Mouse (Mus musculus) heart, adult 2 months (tissue): Measurements from ENCODE around the gene Gp1ba. TPM values are rescaled to one million over a fixed set of nuclear protein-coding genes. Genes with fewer than 3 reads are reported as not detected.

ENCODE experiments used
- DNase-seq, 2 experiments: peaks; one replicate each; pipeline ENCODE4 v3.0.0; 2021
- H3K27ac ChIP-seq: fragments of 200-600 bp; 2 replicates; pipeline ENCODE4 v1.8.1; 2022
- H3K27me3 ChIP-seq: fragments of 200-500 bp; 2 replicates; pipeline ENCODE4 v1.6.1; 2012; ENCODE audit warnings: mild to moderate bottlenecking, low read length, inconsistent platforms, mixed read lengths; ENCODE audit not compliant: control insufficient read depth, insufficient read depth
- H3K36me3 ChIP-seq: fragments of 200-500 bp; 2 replicates; pipeline ENCODE4 v1.6.1; 2012; ENCODE audit warnings: low read length, inconsistent platforms; ENCODE audit not compliant: control insufficient read depth, insufficient read depth
- H3K4me1 ChIP-seq: fragments of 200-500 bp; 2 replicates; pipeline ENCODE4 v1.6.1; 2011; ENCODE audit warnings: low read length; ENCODE audit not compliant: control insufficient read depth, insufficient read depth
- H3K4me3 ChIP-seq: fragments of 200-600 bp; 2 replicates; pipeline ENCODE4 v1.8.1; 2022
- H3K79me2 ChIP-seq: fragments of 200-500 bp; replicated peaks from 2 replicates; pipeline ENCODE4 v1.6.1; 2012; ENCODE audit warnings: mild to moderate bottlenecking, inconsistent platforms, low read length, moderate library complexity, mixed read lengths; ENCODE audit not compliant: control insufficient read depth, insufficient read depth
- H3K9ac ChIP-seq: fragments of 200-500 bp; 2 replicates; pipeline ENCODE4 v1.6.1; 2012; ENCODE audit warnings: low read depth, mild to moderate bottlenecking, control low read depth, inconsistent platforms, low read length, mixed read lengths
- CTCF ChIP-seq: fragments of 200-600 bp; IDR thresholded peaks from 2 replicates; pipeline ENCODE4 v1.8.1; 2022; ENCODE audit warnings: antibody characterized with exemption, mild to moderate bottlenecking, moderate library complexity
- EP300 ChIP-seq: fragments of 200-500 bp; IDR thresholded peaks from 2 replicates; pipeline ENCODE4 v1.6.1; 2011; ENCODE audit warnings: low read depth, low read length, control low read depth; ENCODE audit not compliant: insufficient read depth
- POLR2A ChIP-seq: fragments of 200-500 bp; IDR thresholded peaks from 2 replicates; pipeline ENCODE4 v1.6.1; 2011; ENCODE audit warnings: mild to moderate bottlenecking, low read depth, low read length, control low read depth; ENCODE audit not compliant: insufficient read depth
- WGBS: fragments of 180-500 bp; shearing (Covaris S2); methylation state at CpG from one replicate; pipeline ENCODE4 v1.1.7; 2018; 5-methylcytosine and 5-hydroxymethylcytosine counted together
- intact Hi-C: fragments of 180-260 bp; cut with DNase I; formaldehyde crosslinking; loops from one replicate; pipeline ENCODE4 v1.15.1; 2025
- polyA plus RNA-seq: library from polyadenylated mRNA; depleted of rRNA; stranded (reverse); fragments of >200 nt; gene quantifications from 2 replicates; pipeline ENCODE4 v1.2.3, GENCODE M21; 2012
- total RNA-seq, 2 experiments: library from RNA; stranded (reverse); gene quantifications; 2 replicates each; pipeline ENCODE4 v1.2.3; 2021

Gene Gp1ba
- total and polyA plus RNA-seq, 3 experiments = 0.34 to 0.98 (median 0.59) TPM

DNA sequence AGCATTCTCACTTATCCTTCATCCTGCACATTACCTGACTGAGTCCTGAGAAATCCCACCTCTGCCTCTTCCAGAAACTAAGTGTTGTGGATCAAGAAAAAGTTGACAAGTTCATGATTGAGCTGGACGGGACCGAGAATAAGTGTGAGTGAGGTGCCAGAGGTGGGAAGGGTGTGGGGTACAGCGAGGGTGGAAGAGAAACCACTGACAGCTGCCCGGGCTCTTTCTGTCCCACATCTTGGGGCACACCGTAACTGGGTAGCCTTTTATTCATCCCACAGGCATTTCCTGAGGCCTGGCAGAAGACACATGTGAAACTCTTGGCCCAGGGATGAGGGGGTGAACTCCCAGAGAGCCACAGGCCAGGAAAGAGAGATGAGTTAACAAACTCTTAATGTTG, 19.6 kb downstream of the Gp1ba start:
- TF ChIP-seq CTCF = no peak
- TF ChIP-seq EP300 = no peak
- intact Hi-C loops = no loop called here
- Histone ChIP-seq H3K27me3 (no peaks in the 10 kb centered on the region), H3K9ac (peak overlapping the region; percentile 13), H3K27ac (peak overlapping the region; percentile 99), H3K36me3 (peaks cover 12% of the 10 kb centered on the region), H3K4me1 (no peaks in the 10 kb centered on the region), H3K4me3 (peak overlapping the region; percentile 47), H3K79me2 (peaks cover 4% of the 10 kb centered on the region)
- DNase-seq = no peak
- 56% methylated on average over 5 of the region's 5 CpGs for WGBS

DNA sequence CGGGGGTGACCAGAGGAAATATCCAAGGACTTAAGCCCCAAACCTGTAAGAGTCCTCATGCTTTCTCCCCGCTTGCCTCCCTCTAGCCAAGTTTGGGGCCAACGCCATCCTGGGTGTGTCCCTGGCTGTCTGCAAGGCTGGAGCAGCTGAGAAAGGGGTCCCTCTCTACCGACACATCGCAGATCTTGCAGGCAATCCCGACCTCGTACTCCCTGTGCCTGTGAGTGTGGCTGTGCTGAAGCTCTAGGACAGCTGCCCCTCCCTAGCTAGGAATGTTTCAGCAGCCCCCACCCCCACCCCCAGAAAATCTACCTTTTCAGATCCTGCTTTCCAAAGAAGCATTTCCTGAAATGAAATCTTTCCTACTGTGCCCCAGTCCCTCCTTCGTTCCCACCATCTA, 20.0 kb downstream of the Gp1ba start:
- Histone ChIP-seq H3K27ac (peak overlapping the region; percentile 99; the same call in 1 of the 2 replicates), H3K79me2 (peaks cover 4% of the 10 kb centered on the region), H3K4me3 (peak overlapping the region; percentile 47; the same call in 1 of the 2 replicates), H3K27me3 (no peaks in the 10 kb centered on the region), H3K9ac (peak overlapping the region; percentile 38; the same call in 1 of the 2 replicates), H3K4me1 (no peaks in the 10 kb centered on the region), H3K36me3 (peaks cover 12% of the 10 kb centered on the region)
- DNase-seq = no peak
- no peak for TF ChIP-seq EP300
- TF ChIP-seq CTCF = no peak
- no peak for TF ChIP-seq POLR2A
- WGBS = 58% methylated on average over 8 of the region's 8 CpGs
- intact Hi-C loops = no loop called here

DNA sequence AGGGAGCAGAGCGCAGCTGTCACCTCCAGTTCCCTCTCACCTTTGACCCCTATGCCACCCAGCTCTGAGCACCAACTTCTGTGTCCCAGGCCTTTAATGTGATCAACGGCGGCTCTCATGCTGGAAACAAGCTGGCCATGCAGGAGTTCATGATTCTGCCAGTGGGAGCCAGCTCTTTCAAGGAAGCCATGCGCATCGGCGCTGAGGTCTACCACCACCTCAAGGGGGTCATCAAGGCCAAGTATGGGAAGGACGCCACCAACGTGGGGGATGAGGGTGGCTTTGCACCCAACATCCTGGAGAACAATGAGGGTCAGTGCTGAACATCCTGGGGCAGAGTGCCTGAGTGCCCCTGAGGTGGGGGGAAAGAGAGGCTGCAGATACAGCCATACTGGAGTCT, 21.6 kb downstream of the Gp1ba start:
- Histone ChIP-seq H3K4me3 (no peak overlapping the region), H3K27ac (no peak overlapping the region; the same call in 1 of the 2 replicates), H3K9ac (peak overlapping the region; percentile 23), H3K4me1 (no peaks in the 10 kb centered on the region), H3K36me3 (peaks cover 16% of the 10 kb centered on the region), H3K27me3 (no peaks in the 10 kb centered on the region), H3K79me2 (no peaks in the 10 kb centered on the region)
- intact Hi-C loops = no loop called here
- no peak for TF ChIP-seq CTCF
- no peak for TF ChIP-seq EP300
- TF ChIP-seq POLR2A = no peak
- WGBS = 62% methylated on average over 8 of the region's 8 CpGs
- DNase-seq = no peak

DNA sequence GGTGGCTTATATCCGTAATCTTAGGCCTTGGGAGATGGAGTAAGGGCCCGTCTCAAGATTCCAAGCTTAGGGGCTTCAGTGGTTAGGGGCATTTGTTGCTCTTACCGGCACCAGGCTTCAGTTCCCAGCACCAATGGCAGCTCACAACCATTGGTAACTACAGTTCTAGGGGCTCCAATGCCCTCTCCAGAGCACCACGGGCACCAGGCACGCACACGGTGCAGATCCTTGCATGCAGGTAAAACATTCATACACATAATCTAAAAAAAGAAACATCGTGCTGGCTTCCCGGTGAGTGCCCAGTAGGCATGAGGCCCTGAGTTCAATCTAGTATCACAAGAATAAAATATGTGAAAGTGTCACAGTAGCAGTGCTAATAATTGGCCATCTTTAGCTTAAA, 24.2 kb downstream of the Gp1ba start:
- no peak for DNase-seq
- intact Hi-C loops = no loop called here
- TF ChIP-seq POLR2A (peak; percentile 43), EP300 (0 out of 2 replicates have a peak, but pooled peaks have one; percentile 41), CTCF (no peak)
- peak overlapping the region; percentile 51 for H3K27ac ChIP-seq
- peaks cover 16% of the 10 kb centered on the region for H3K36me3 ChIP-seq
- no peak overlapping the region for H3K4me3 ChIP-seq
- no peak overlapping the region for H3K9ac ChIP-seq
- H3K27me3 ChIP-seq = no peaks in the 10 kb centered on the region
- peaks cover 2% of the 10 kb centered on the region for H3K4me1 ChIP-seq
- H3K79me2 ChIP-seq = no peaks in the 10 kb centered on the region
- WGBS = 75% methylated on average over 8 of the region's 8 CpGs

DNA sequence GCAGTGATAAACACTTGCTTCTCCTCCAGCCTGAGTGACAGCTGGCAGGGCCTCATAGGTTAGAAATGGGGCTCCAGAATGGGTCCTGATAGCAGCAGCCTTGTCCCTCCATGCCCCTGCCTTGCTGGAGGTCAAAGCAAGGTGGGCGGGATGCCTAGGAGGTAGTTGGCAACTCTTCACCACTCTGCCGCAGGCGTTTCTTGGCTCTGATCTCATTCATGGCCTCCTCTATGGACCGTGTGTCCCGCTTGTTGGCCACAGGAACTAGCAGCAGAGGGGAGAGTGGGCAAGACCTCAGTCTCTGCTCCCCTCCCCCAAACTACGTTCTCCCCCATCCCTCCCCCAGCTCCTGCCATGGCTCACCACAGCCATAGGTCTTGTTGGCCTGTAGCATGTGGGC, 25.0 kb downstream of the Gp1ba start:
- intact Hi-C loops = no loop called here
- H3K27ac ChIP-seq = peak overlapping the region; percentile 55; the same call in 1 of the 2 replicates
- H3K9ac ChIP-seq = no peak overlapping the region
- no peaks in the 10 kb centered on the region for H3K79me2 ChIP-seq
- H3K36me3 ChIP-seq = peaks cover 16% of the 10 kb centered on the region
- 65% methylated on average over 6 of the region's 6 CpGs for WGBS
- H3K27me3 ChIP-seq = no peaks in the 10 kb centered on the region
- TF ChIP-seq EP300 (0 out of 2 replicates have a peak, but pooled peaks have one; percentile 25), POLR2A (peak; percentile 39; the same call in 1 of the 2 replicates), CTCF (no peak)
- DNase-seq = peak in 1 of 2 experiments; percentile 73
- H3K4me1 ChIP-seq = peaks cover 2% of the 10 kb centered on the region
- no peak overlapping the region for H3K4me3 ChIP-seq

DNA sequence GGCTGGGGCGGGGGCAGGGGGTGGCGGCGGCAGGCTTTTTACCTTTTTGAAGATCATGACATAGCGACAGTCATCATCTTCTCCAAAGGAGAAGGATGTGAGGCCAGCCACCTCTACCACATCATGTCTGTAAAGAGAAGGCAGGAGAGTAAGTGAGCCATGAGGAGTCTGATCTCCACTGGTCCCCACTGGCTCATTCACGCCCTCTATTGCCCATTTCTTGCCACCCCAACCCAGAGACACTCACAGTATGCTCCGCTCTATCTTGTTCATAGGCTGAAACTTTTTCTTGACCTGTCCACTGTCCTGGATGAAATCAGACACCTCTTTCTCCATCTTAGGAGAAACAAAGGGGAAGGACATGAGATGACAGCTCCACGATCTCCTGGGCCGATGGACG, 25.8 kb downstream of the Gp1ba start:
- Histone ChIP-seq H3K4me1 (peaks cover 2% of the 10 kb centered on the region), H3K27ac (no peak overlapping the region), H3K79me2 (no peaks in the 10 kb centered on the region), H3K36me3 (peaks cover 16% of the 10 kb centered on the region), H3K27me3 (no peaks in the 10 kb centered on the region), H3K4me3 (no peak overlapping the region), H3K9ac (no peak overlapping the region)
- 89% methylated on average over 9 of the region's 9 CpGs for WGBS
- no peak for DNase-seq
- intact Hi-C loops = no loop called here
- peak; percentile 19; the same call in 1 of the 2 replicates for TF ChIP-seq CTCF
- no peak for TF ChIP-seq POLR2A
- TF ChIP-seq EP300 = no peak
